Mouse (Mus musculus): ENCODE results near the gene Pms1. TPM values are rescaled to one million over a fixed set of nuclear protein-coding genes. Genes with fewer than 3 reads are reported as not detected.

The Pms1 gene
- polyA plus RNA-seq, 1 experiment = 1.1 TPM

DNA sequence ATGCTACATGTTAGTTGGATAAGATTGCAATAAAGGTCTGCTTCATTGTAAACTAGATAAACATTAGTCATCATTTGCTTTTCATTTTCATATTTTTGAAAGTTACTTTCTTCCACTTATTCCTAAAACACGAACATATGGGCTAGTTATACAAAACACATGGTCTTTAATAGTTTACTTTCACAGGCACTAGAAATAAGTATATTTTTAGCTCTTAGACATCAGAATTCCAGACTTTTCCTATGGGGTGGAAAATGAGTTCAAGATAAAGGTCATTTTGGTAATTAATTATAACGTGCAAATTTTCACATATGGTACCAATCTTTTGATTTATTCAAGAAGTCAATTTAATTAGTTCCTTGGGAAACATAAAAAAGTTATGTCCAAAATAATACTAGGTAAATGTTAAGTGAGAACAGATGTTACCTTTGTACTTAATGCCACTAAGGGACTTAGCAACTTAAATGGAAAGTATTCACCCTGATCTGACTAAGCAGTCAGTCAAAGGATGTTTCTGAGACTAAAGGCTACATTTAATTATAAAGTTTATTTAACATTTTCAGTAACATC, 95.1 kb downstream of the Pms1 start:
- DNase-seq (ENCODE audit: low read depth) = no peak

DNA sequence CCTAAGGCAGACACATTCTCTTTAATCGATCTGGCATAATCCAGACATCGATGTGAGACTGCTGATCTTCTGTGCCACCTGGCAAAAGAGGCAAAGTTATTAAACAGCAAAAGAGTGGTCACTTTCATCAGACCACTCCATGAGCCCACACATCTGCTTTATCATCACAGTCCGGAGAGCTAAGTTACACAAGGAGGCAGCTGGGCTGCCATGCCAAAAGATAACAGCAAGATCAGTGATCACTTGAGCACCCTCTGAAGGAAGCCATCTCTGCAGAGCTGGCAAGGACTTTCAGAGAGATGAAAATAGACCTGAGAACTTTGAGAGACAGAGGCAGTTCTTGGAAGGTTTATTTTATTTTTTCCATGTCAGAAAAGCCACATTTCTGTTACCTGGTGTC, 102.3 kb downstream of the Pms1 start:
- no peak for DNase-seq (ENCODE audit: low read depth)

DNA sequence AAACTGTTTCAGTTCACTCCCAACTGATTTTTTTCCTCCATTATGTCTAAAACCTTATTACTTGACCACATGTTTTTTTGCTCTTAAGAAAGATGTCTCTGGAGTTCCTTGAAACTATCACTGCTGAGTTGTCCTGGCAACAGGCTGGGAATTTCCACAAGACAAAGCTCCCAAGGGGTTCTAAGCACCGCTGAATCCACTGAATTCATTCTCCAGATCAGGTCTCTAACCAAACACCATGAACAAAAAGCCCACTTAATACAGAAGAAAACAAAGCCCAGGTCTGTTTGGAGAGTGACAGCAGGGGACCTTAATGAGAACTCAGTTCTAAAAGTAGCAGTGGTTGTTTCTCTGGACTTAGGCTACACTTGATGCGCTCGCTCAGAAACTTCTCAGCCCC, 105.6 kb downstream of the Pms1 start:
- DNase-seq (ENCODE audit: low read depth) = no peak

DNA sequence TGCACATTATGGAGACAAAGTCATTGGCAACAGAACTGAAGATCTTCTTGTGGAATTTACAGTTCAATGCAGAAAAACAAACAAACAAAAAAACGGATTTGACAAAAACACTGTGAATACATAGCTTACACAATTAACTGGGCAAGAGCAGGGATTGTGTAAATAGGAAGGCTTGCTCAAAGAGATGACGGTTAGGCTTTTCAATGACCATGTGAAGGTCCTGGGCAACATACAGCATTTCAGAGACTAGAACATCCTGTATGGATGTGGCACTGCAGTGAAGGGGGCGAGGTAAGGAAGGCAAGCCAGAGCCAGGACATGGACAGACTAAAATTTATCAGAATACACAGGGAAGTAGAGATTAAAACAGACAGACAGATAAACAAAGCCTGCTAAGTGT, 107.2 kb downstream of the Pms1 start:
- no peak for DNase-seq (ENCODE audit: low read depth)

DNA sequence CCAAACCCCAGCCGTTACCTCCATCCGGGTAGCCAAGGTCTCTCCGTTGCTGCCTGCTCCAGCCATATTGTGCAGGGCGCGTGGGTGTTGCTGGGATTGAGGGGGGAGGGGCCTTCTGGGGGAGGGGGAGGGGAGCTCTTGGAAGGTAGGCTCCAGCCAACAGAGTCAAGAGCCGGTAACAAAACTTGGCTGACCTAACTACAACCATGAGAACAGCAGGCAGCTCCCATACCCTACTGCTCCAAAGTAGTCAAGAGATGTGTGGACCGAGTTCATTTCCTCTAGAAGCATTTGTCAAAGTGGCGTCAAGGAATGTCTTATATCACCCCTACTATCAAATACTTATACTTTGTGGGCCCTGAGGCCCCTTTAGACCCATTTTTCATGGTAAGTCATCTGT, 109.3 kb downstream of the Pms1 start, which contains the start of gene 1700019A02Rik:
Gene 1700019A02Rik, minus strand, starts transcription at position 101 of the 400 bp plus-strand sequence.
- no peak for DNase-seq (ENCODE audit: low read depth)

DNA sequence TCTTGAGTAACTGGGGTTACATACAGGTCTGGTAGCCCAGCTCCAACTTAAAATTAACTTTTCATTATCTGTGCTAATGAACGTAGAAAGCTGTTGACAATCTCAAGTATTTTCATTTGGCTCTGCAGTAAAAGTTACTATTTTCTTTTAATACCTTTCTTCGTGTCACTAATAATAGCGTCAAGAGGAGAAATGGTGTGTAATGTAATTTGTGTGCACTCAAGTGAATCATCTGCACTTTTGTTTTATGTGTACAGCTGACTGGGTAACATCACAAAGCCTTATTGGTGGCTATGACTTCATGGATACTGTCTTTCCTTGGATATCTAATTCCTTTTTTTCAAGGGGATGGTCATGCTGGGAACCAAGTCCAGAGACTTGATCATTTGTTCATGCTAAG, 110.5 kb downstream of the Pms1 start:
- no peak for DNase-seq (ENCODE audit: low read depth)

DNA sequence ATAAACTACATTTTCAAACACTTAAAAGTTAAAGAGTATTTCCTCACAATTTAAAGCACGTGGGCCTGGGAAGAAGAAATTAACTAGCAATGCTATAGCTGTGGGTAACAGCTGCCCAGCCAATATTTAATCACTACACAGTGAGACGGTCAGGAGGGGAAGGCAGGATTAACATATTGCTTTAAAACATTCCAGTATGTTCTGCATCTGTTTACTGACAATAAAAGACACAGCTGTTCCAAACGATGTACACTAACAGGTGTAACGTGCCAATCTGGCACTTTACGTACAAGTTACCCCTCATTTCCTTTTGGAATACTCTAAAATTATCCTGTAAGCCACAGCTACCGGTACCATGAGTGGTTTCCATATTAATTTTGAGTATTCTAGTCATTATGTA, 139.1 kb downstream of the Pms1 start:
- no peak for DNase-seq (ENCODE audit: low read depth)

Other genes with a start within 250 kb of the Pms1 start
- gene Mstn, start 235.4 kb downstream of the Pms1 start, polyA plus RNA-seq (2012; rRNA removed) = 0.12 TPM in 1 of 2 replicates, not detected in the other
- not detected in 2 replicates for gene 1700019A02Rik, start 109.4 kb downstream of the Pms1 start, polyA plus RNA-seq (2012; rRNA removed)
- gene Ormdl1, start 77 bp upstream of the Pms1 start, polyA plus RNA-seq (2012; rRNA removed) = 11.6 and 13.4 TPM in 2 replicates
- 8.8 and 16.7 TPM in 2 replicates for gene Gm28778, start 93 bp upstream of the Pms1 start, polyA plus RNA-seq (2012; rRNA removed)
- gene Osgepl1, start 16.6 kb upstream of the Pms1 start, polyA plus RNA-seq (2012; rRNA removed) = 6.5 and 8.1 TPM in 2 replicates
- not detected in 2 replicates for gene Asdurf, start 55.6 kb upstream of the Pms1 start, polyA plus RNA-seq (2012; rRNA removed)
- gene Gm28551, start 55.6 kb upstream of the Pms1 start, polyA plus RNA-seq (2012; rRNA removed) = not detected in 2 replicates
- gene Asnsd1, start 55.7 kb upstream of the Pms1 start, polyA plus RNA-seq (2012; rRNA removed) = 11.2 and 12.4 TPM in 2 replicates